Mouse (Mus musculus) erythroblast, embryonic 14.5 days (primary cell): ENCODE measurements around the gene Erich6. TPM values are rescaled to one million over a fixed set of nuclear protein-coding genes. Genes with fewer than 3 reads are reported as not detected.

Experiments used
- H3K27me3 ChIP-seq: 2 replicates; pipeline ENCODE4 v1.6.1; 2012; ENCODE audit warnings: inconsistent platforms; ENCODE audit not compliant: control insufficient read depth
- H3K36me3 ChIP-seq: 2 replicates; pipeline ENCODE4 v1.6.1; 2012; ENCODE audit warnings: mild to moderate bottlenecking, inconsistent platforms; ENCODE audit not compliant: control insufficient read depth
- H3K4me1 ChIP-seq: 2 replicates; pipeline ENCODE4 v1.6.1; 2012; ENCODE audit warnings: inconsistent platforms; ENCODE audit not compliant: control insufficient read depth
- H3K4me3 ChIP-seq: replicated peaks from 2 replicates; pipeline ENCODE3; 2012; ENCODE audit warnings: moderate library complexity, mild to moderate bottlenecking, inconsistent platforms
- H3K9me3 ChIP-seq: 2 replicates; pipeline ENCODE4 v1.6.1; 2012; ENCODE audit warnings: low read length, inconsistent platforms, mixed read lengths; ENCODE audit not compliant: control insufficient read depth
- GATA1 ChIP-seq: IDR thresholded peaks from 2 replicates; pipeline ENCODE4 v1.6.1; 2012; ENCODE audit warnings: low read length, inconsistent platforms, mixed read lengths
- TAL1 ChIP-seq: IDR thresholded peaks from 3 replicates; pipeline ENCODE4 v1.6.1; 2012; ENCODE audit warnings: low read length, inconsistent platforms, mixed read lengths
- polyA plus RNA-seq: library from polyadenylated mRNA; stranded (reverse); fragments of >175 nt; gene quantifications from 2 replicates; pipeline ENCODE4 v1.2.3, GENCODE M21; 2012

Gene Erich6
- polyA plus RNA-seq, result not detected in 2 replicates

DNA sequence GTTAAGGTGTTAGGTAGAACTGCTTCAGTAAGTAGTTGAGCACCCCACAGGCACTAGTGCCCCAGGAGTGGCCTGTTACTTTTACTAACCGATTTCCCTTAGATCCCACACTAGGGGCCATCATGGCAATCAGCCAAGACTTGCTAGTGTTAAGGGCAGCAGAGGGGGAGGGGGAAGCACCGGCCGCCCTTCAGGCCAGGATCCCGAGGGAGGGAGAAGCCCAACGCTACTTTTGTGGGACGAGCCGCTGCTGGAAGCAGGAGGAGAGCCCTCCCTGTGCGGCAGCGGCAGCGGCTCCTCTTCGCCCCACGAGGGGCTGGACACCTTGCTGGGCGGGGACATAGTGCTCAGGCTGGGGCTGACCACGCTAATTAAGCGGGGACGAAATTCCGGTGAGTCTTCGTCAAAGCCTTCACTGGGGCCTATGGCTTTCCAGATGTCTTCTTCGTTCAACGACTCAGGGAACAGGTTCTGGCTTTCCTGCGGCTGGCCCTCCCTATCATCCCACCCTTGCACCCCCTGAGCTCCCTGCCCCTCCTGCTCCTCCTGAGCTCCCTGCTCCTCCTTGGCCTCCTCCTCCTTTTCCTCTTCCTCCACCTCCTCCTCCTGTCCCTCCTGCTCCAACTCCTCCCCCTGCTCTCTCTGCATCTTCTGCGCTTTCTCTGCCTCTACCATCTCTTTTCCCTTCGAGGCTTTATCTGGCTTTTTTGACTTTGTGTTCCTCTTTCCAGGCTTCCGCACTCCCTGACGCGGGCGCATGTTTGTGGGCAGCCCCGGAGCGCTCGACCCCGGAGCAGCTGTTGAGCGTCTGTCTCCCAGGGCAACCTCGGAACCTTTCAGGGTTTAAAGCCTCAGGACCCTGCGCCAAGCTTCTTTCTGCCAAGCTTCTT lies at the start of gene Erich6:
TSS of gene Erich6 (minus strand) at position 802 of the 890 bp plus-strand sequence.
- H3K9me3 ChIP-seq, result no peaks in the 10 kb centered on the region
- H3K36me3 ChIP-seq, result no peaks in the 10 kb centered on the region
- H3K4me1 ChIP-seq, result peaks cover 8% of the 10 kb centered on the region
- H3K27me3 ChIP-seq, result peaks cover 10% of the 10 kb centered on the region
- TF ChIP-seq TAL1 (no peak), GATA1 (no peak)
- H3K4me3 ChIP-seq, result peak within 1 kb of the TSS; percentile 41

DNA sequence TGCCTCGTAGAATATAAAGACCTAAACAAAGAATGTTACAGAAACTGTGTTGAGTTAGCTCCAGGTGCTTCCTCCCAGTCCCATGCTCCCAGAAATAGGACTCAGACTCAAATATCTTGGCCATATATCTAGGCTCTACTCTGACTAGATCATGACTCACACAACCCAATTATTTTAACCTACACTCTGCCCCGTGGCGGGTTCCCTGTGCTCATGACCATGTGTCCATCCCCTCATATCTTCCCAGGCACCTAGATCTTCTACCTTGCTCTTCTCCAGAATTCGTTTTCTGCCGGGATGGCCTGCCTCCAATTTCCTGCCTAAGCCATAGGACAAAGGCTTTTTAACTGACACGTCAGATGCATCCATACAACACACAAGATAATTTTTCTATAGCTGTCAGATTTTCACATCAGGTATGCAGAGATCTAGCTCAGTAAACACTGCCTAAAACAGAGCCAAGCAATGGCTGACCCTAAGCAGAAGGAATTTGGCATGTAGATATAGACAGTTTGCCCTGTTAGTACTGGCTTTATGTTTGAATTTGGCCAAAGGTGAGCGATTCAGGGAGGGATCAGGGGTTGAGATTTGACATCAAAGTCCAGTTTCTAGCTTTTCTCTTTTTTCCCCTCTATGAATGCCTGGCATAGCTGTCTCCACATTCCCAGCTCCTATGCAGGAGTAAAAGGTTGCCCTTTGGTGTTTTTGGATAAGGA lies 49.4 kb upstream of the Erich6 start:
- no peak for TF ChIP-seq GATA1
- no peak for TF ChIP-seq TAL1
- Histone ChIP-seq H3K36me3 (no peaks in the 10 kb centered on the region; the same call in 1 of the 2 replicates), H3K4me3 (no peak overlapping the region), H3K27me3 (peaks cover 21% of the 10 kb centered on the region), H3K4me1 (peaks cover 8% of the 10 kb centered on the region), H3K9me3 (no peaks in the 10 kb centered on the region)

DNA sequence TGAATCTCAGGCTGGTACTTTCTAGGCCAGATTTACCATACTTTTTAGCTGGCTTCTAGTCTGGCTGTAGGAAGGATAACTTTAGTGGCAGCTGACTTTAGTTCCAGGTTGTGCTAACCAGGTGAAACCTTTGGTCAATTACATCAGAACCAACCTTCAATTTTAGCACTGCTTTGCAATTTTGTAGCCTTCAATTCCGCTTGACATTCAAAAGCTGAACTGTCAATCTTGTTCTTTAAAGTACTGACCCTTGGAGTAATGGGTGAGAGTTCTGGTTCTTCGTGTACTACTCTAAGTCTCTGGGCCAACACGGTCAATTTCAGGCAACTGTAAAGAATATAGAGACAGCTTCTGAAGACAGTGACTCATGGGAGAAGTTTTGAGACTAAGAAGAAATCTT lies 48.4 kb upstream of the Erich6 start:
- TF ChIP-seq TAL1 (no peak), GATA1 (no peak)
- peaks cover 12% of the 10 kb centered on the region for H3K27me3 ChIP-seq
- H3K4me3 ChIP-seq, result no peak overlapping the region
- no peaks in the 10 kb centered on the region; the same call in 1 of the 2 replicates for H3K36me3 ChIP-seq
- H3K4me1 ChIP-seq, result no peaks in the 10 kb centered on the region
- no peaks in the 10 kb centered on the region for H3K9me3 ChIP-seq

DNA sequence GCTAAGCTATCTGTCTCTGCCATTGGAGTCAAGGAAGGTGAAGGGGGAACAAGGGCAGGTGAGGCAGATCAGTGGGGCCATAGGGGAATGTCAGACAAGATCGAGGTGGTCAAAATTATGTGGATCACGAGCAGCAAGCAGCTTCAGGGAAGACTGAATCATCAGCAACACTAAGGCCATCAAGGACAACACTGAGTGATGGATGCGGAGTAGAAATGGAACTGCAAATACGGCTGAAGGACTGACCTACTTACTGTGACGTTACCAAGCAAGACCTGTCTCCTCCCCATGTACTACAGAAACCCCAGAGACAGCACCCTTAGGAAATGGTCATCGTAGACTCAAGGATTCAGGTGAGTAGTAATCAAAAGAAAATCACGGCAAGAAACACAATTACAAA lies 46.3 kb upstream of the Erich6 start:
- H3K27me3 ChIP-seq, result no peaks in the 10 kb centered on the region
- no peaks in the 10 kb centered on the region for H3K9me3 ChIP-seq
- H3K4me3 ChIP-seq, result no peak overlapping the region
- no peak for TF ChIP-seq TAL1
- no peak for TF ChIP-seq GATA1
- no peaks in the 10 kb centered on the region; the same call in 1 of the 2 replicates for H3K36me3 ChIP-seq
- no peaks in the 10 kb centered on the region for H3K4me1 ChIP-seq

DNA sequence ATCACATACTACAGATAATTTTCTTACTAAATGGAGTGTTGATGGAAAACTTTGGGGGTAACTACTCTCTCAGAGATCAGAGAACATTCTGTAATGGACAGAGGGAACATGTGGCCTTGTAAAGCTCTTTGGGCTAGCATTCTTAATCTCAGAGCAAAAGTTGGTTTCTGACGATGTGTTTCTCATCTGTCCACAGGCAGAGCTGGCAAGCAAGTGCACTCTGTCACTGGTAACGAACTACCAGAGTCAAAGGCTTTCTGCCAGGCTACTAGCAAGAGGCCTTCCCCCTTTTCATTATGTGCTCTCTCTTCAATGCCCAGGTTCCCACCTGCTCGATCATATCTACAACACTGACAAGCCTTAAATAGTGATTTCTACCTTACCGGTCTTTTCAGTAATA lies 45.3 kb upstream of the Erich6 start:
- H3K4me3 ChIP-seq, result no peak overlapping the region
- no peaks in the 10 kb centered on the region for H3K4me1 ChIP-seq
- no peak for TF ChIP-seq TAL1
- H3K9me3 ChIP-seq, result no peaks in the 10 kb centered on the region
- H3K36me3 ChIP-seq, result no peaks in the 10 kb centered on the region; the same call in 1 of the 2 replicates
- H3K27me3 ChIP-seq, result no peaks in the 10 kb centered on the region

DNA sequence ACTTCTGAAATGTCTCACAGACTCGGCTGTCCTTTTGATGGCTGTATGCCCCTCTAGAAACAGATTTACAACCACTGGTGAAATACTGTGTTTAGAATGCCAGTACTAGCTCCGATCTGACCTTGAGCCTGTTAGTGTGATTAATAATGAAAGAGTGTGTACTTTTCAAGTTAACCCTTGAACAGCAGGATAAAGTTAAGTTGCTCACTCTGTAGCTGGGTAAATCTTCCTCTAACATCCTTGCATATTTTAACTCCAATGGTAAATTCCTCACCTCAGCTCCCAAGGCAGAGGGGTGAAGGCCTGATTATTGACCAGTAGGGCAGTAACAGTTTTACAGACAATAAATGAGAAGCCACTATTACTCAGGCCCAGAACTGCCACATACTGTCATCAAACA lies 44.8 kb upstream of the Erich6 start:
- H3K27me3 ChIP-seq, result no peaks in the 10 kb centered on the region
- H3K9me3 ChIP-seq, result no peaks in the 10 kb centered on the region
- no peak for TF ChIP-seq GATA1
- TF ChIP-seq TAL1, result no peak
- H3K4me3 ChIP-seq, result no peak overlapping the region
- H3K4me1 ChIP-seq, result no peaks in the 10 kb centered on the region
- no peaks in the 10 kb centered on the region; the same call in 1 of the 2 replicates for H3K36me3 ChIP-seq

DNA sequence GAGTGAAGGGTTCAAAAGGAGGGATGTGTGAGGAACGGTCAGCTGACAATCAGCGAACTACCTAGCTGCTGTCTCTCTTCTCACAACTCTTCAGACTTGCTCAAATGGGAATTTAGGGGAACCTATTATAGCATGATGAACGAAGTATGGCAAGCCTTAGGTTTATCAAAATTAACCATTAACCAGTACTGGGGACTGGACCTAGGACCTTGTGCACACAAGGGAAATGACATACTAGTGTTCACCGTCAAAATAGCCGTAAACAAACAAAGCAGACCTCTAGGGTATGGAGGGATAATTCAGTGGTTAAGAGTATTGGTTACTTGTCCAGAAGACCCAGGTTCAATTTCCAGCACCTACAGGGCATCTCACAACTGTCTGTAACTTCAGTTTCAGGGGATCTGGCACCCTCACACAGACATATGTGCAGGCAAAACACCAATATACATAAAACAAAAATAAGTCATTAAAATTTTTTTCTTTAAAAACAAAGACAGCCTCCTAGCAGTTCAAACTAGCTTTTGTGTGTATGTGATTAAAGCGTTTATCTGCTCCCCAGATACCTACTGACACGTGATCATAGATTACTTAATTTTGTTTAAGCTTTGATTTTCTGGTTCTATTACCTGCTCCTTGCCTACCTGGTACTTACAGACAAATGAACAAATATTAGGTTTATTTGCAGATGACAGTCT lies 44.1 kb upstream of the Erich6 start:
- peaks cover 2% of the 10 kb centered on the region; the same call in 1 of the 2 replicates for H3K36me3 ChIP-seq
- H3K27me3 ChIP-seq, result no peaks in the 10 kb centered on the region
- TF ChIP-seq TAL1 (no peak), GATA1 (no peak)
- no peaks in the 10 kb centered on the region for H3K4me1 ChIP-seq
- no peak overlapping the region for H3K4me3 ChIP-seq
- H3K9me3 ChIP-seq, result no peaks in the 10 kb centered on the region

DNA sequence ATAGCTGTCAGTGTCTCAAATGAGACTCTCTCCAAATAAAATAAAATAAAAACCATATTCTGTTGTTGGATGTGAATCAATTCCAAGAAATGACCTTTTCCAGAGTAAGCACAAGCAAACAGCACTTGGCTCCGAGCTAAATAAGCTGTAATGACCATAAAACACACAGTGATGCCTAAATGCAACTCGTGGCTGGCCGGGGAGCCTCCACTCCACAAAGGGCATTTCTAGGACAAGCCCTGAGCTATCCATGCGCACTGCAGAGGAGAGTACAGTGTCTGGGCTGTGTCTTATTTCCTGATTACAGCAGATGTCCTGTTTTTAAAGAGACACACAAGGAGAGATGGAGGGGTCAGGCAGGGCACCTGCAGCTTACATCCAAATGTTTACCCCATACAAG lies 43.0 kb upstream of the Erich6 start:
- H3K4me3 ChIP-seq, result no peak overlapping the region
- H3K27me3 ChIP-seq, result no peaks in the 10 kb centered on the region
- H3K4me1 ChIP-seq, result no peaks in the 10 kb centered on the region
- TF ChIP-seq GATA1, result no peak
- TF ChIP-seq TAL1, result no peak
- no peaks in the 10 kb centered on the region for H3K9me3 ChIP-seq
- peaks cover 8% of the 10 kb centered on the region; the same call in 1 of the 2 replicates for H3K36me3 ChIP-seq

DNA sequence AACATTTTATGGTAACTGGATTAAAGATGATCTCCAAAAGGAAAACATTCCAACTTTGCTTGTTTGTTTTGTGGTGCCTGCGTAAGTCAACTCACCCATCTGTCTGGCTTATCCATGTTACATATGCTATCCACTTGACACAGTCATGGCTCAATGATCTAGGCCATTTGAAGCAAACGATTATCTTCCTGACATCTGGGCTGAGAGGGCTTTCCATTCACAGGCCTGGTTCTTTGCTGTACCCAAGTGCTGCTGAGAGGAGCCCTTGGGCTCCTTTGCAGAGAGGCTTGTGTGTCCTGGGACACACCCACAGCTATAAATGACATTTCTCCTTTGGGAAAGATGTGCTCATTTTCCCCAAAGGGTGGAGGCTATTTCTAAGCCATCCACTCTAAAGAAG lies 41.9 kb upstream of the Erich6 start:
- H3K27me3 ChIP-seq, result no peaks in the 10 kb centered on the region
- no peaks in the 10 kb centered on the region for H3K9me3 ChIP-seq
- no peak overlapping the region for H3K4me3 ChIP-seq
- no peaks in the 10 kb centered on the region for H3K4me1 ChIP-seq
- no peak for TF ChIP-seq TAL1
- no peak for TF ChIP-seq GATA1
- peaks cover 8% of the 10 kb centered on the region; the same call in 1 of the 2 replicates for H3K36me3 ChIP-seq
